8 mouse cellular contexts compared by ENCODE assay signal in the genomic region with DNA sequence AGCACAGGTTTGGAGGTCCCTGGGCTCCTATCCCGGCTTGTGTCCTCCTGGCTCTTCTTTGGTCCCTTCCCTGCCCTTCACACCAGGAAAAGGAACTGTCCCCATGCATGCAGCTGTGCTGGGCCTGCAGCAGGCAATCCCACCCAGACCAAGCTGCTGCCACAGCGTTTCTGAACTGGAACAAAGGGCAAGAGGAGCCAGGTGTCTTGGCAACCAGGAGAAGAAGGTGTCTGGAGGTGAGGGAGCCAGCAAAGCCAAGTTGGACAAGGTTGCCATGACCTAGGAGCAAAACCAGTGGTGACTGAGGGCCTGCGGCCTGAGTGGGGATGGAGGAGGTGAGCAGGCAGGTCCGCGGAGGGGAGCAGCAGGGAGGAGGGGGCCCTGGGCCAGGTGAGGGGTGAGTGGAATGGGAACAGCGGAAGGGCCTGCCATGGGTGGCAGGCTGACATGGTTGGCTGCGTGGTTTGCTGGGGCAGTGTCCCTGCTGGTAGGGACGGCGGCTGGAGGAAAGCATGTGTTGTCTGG. TPM values are rescaled to one million over a fixed set of nuclear protein-coding genes. Genes with fewer than 3 reads are reported as not detected.
DNase-seq lines count a peak whose midpoint lies in the region; ATAC-seq and TF ChIP-seq lines count a peak whose summit lies in the region.

TSS of gene Gpx4 (plus strand) at position 126 of the 525 bp plus-strand sequence.

- no peak for TF ChIP-seq CTCF in liver, postnatal 0 days (IDR thresholded peaks at IDR 0.05; ENCODE audit: low read depth)

- peaks cover 30% of the 10 kb centered on the region for H3K4me1 ChIP-seq in intestine, embryonic 15.5 days (replicated peaks)
- peaks cover 27% of the 10 kb centered on the region for H3K4me1 ChIP-seq in liver, postnatal 0 days (ENCODE audit: insufficient read depth)

- H3K27me3 ChIP-seq in intestine, embryonic 15.5 days (replicated peaks), result no peaks in the 10 kb centered on the region
- H3K27me3 ChIP-seq in liver, postnatal 0 days (ENCODE audit: insufficient read depth, low read length), result no peaks in the 10 kb centered on the region

- no peaks in the 10 kb centered on the region for H3K9me3 ChIP-seq in intestine, embryonic 15.5 days
- no peaks in the 10 kb centered on the region for H3K9me3 ChIP-seq in liver, postnatal 0 days (ENCODE audit: low read length)

- H3K4me3 ChIP-seq in intestine, embryonic 15.5 days (replicated peaks), result no peak within 1 kb of the TSS
- H3K4me3 ChIP-seq in liver, postnatal 0 days (ENCODE audit: low read depth, low read length), result no peak within 1 kb of the TSS

- 58% methylated on average over 9 of the region's 9 CpGs for WGBS in intestine, embryonic 15.5 days
- WGBS in liver, postnatal 0 days (ENCODE audit: insufficient replicate concordance), result 76% methylated on average over 9 of the region's 9 CpGs

- H3K9ac ChIP-seq in intestine, embryonic 15.5 days, result no peak within 1 kb of the TSS
- no peak within 1 kb of the TSS for H3K9ac ChIP-seq in liver, postnatal 0 days (replicated peaks)

- ATAC-seq in intestine, embryonic 15.5 days, result no peak
- no peak for ATAC-seq in liver, postnatal 0 days

- H3K27ac ChIP-seq in intestine, embryonic 15.5 days, result peak within 1 kb of the TSS; percentile 40
- H3K27ac ChIP-seq in liver, postnatal 0 days (ENCODE audit: low read depth), result no peak within 1 kb of the TSS

- H3K36me3 ChIP-seq in intestine, embryonic 15.5 days, result no peaks in the 10 kb centered on the region
- no peaks in the 10 kb centered on the region for H3K36me3 ChIP-seq in liver, postnatal 0 days (replicated peaks; ENCODE audit: insufficient read depth, low read length)

- H3K4me2 ChIP-seq in intestine, embryonic 15.5 days (replicated peaks), result no peak within 1 kb of the TSS
- no peak within 1 kb of the TSS for H3K4me2 ChIP-seq in liver, postnatal 0 days (ENCODE audit: low read depth, low read length)

- TF ChIP-seq EP300 in liver, postnatal 0 days (IDR thresholded peaks at IDR 0.05; ENCODE audit: low read depth), result no peak

- intact Hi-C loops in gastrocnemius, postnatal 14 days (cut with DNase I; ENCODE audit: low total_unique reads), result no loop called here

- peak; percentile 50 for DNase-seq in kidney, adult 11 months
- no peak for DNase-seq in kidney, postnatal 10 days
- DNase-seq in adrenal gland, postnatal 25 days, result no peak
- DNase-seq in gastrocnemius, postnatal 14 days, result no peak
- no peak for DNase-seq in liver, postnatal 0 days
- no peak for DNase-seq in ovary, adult 18-20 months (ENCODE audit: low spot score)
- DNase-seq in right cerebral cortex, postnatal 4 days, result no peak

RNA-seq across cellular contexts. Expression of gene Gpx4, which starts in this region (rescaled TPM):
- total RNA-seq in adrenal gland, postnatal 25 days (2021), result 977 and 1,201 TPM in 2 replicates
- total RNA-seq in gastrocnemius, postnatal 14 days (2021), result 100 to 1,000 TPM; 389 TPM
- polyA plus RNA-seq in intestine, embryonic 15.5 days (2015; fragmentation: Nextera tagmentation; extraction: Ambion mirVana), result 712 and 771 TPM in 2 replicates
- polyA plus RNA-seq in liver, postnatal 0 days (2015; fragmentation: Nextera tagmentation; extraction: Ambion mirVana), result 537 and 560 TPM in 2 replicates
